Mouse (Mus musculus) ES-Bruce4 (cell line): ENCODE data around the gene Mapk3. TPM values are rescaled to one million over a fixed set of nuclear protein-coding genes. Genes with fewer than 3 reads are reported as not detected.

Source experiments
- H3K27ac ChIP-seq: 2 replicates; pipeline ENCODE4 v1.5.1; 2012; ENCODE audit warnings: low read length, inconsistent platforms; ENCODE audit not compliant: insufficient read depth
- H3K27me3 ChIP-seq: 2 replicates; pipeline ENCODE4 v1.6.1; 2012; ENCODE audit warnings: mild to moderate bottlenecking, low read length, inconsistent platforms; ENCODE audit not compliant: control insufficient read depth, poor library complexity, insufficient read depth, severe bottlenecking
- H3K36me3 ChIP-seq: 2 replicates; pipeline ENCODE4 v1.6.1; 2012; ENCODE audit warnings: inconsistent platforms, mild to moderate bottlenecking, low read length, moderate library complexity; ENCODE audit not compliant: control insufficient read depth, poor library complexity, insufficient read depth, severe bottlenecking
- H3K4me1 ChIP-seq: one replicate; pipeline ENCODE4 v1.8.1; 2011; ENCODE audit warnings: low read length; ENCODE audit not compliant: control insufficient read depth, insufficient read depth
- H3K4me3 ChIP-seq: 2 replicates; pipeline ENCODE4 v1.5.1; 2011; ENCODE audit warnings: low read depth, mild to moderate bottlenecking, low read length
- H3K9ac ChIP-seq: 2 replicates; pipeline ENCODE4 v1.6.1; 2012; ENCODE audit warnings: low read depth, mild to moderate bottlenecking, inconsistent platforms; ENCODE audit not compliant: poor library complexity, severe bottlenecking
- H3K9me3 ChIP-seq: replicated peaks from 2 replicates; pipeline ENCODE4 v1.6.1; 2012; ENCODE audit warnings: mild to moderate bottlenecking, low read length, inconsistent platforms; ENCODE audit not compliant: control insufficient read depth, poor library complexity, insufficient read depth, severe bottlenecking
- CTCF ChIP-seq: IDR thresholded peaks from one replicate; pipeline ENCODE4 v1.8.1; 2011; ENCODE audit warnings: low read depth, low read length
- EP300 ChIP-seq: IDR thresholded peaks from 2 replicates; pipeline ENCODE4 v1.6.1; 2011; ENCODE audit warnings: low read depth, low read length; ENCODE audit not compliant: insufficient read depth
- POLR2A ChIP-seq: IDR thresholded peaks from one replicate; pipeline ENCODE4 v1.8.1; 2011; ENCODE audit warnings: low read length; ENCODE audit not compliant: insufficient read depth
- polyA plus RNA-seq: library from polyadenylated mRNA; stranded (reverse); fragments of >200 nt; gene quantifications from 2 replicates; pipeline ENCODE4 v1.2.4, GENCODE M21; 2011; ENCODE audit warnings: low read depth; ENCODE audit not compliant: missing spikeins, insufficient read depth, insufficient read length

Mapk3 gene
- polyA plus RNA-seq, 1 experiment, result 102 TPM

GRCm38 (mm10) chr7:126808703-126809455, 49.5 kb downstream of the Mapk3 start:
- TF ChIP-seq POLR2A (peak; percentile 12), EP300 (peak; percentile 76; the same call in 1 of the 2 replicates), CTCF (no peak)
- H3K27ac ChIP-seq, result peak overlapping the region; percentile 63
- H3K36me3 ChIP-seq, result no peaks in the 10 kb centered on the region
- no peaks in the 10 kb centered on the region for H3K27me3 ChIP-seq
- no peaks in the 10 kb centered on the region for H3K9me3 ChIP-seq
- H3K4me3 ChIP-seq, result peak overlapping the region; percentile 87
- peak overlapping the region; percentile 71 for H3K9ac ChIP-seq
- peaks cover 3% of the 10 kb centered on the region for H3K4me1 ChIP-seq

GRCm38 (mm10) chr7:126809723-126810369, 50.4 kb downstream of the Mapk3 start:
- peak overlapping the region; percentile 71 for H3K9ac ChIP-seq

More at GRCm38 (mm10) chr7:126809723-126810369, 50.4 kb downstream of the Mapk3 start:
- no peak overlapping the region; the same call in 1 of the 2 replicates for H3K27ac ChIP-seq
- H3K36me3 ChIP-seq, result no peaks in the 10 kb centered on the region
- no peak overlapping the region for H3K4me3 ChIP-seq
- H3K9me3 ChIP-seq, result no peaks in the 10 kb centered on the region
- H3K4me1 ChIP-seq, result peaks cover 5% of the 10 kb centered on the region
- TF ChIP-seq EP300 (no peak), CTCF (no peak), POLR2A (no peak)
- no peaks in the 10 kb centered on the region for H3K27me3 ChIP-seq

Other genes starting within 250 kb of the Mapk3 start
- 348 and 363 TPM in 2 replicates for gene Eif3c, start 193.2 kb upstream of the Mapk3 start, polyA plus RNA-seq
- gene Apobr, start 174.7 kb upstream of the Mapk3 start, polyA plus RNA-seq, result 2.0 and 2.4 TPM in 2 replicates
- 44.9 and 52.5 TPM in 2 replicates for gene Cln3, start 173.8 kb upstream of the Mapk3 start, polyA plus RNA-seq
- not detected in 2 replicates for gene Il27, start 164.7 kb upstream of the Mapk3 start, polyA plus RNA-seq
- gene Nupr1, start 128.7 kb upstream of the Mapk3 start, polyA plus RNA-seq, result 13.6 and 14.1 TPM in 2 replicates
- gene Sgf29, start 110.3 kb upstream of the Mapk3 start, polyA plus RNA-seq, result 42.7 and 54.0 TPM in 2 replicates
- gene Sult1a1, start 83.2 kb upstream of the Mapk3 start, polyA plus RNA-seq, result not detected in 2 replicates
- 76.0 and 103 TPM in 2 replicates for gene Bola2, start 64.2 kb upstream of the Mapk3 start, polyA plus RNA-seq
- 16.6 and 17.4 TPM in 2 replicates for gene Slx1b, start 63.8 kb upstream of the Mapk3 start, polyA plus RNA-seq
- gene Coro1a, start 51.8 kb upstream of the Mapk3 start, polyA plus RNA-seq, result 4.9 and 5.9 TPM in 2 replicates
- gene Gdpd3, start 6.7 kb downstream of the Mapk3 start, polyA plus RNA-seq, result 1.8 and 3.6 TPM in 2 replicates
- gene Ypel3, start 17.4 kb downstream of the Mapk3 start, polyA plus RNA-seq, result 56.8 and 62.1 TPM in 2 replicates
- gene Tbx6, start 21.9 kb downstream of the Mapk3 start, polyA plus RNA-seq, result 1.7 TPM in 2 replicates
- 111 and 127 TPM in 2 replicates for gene Ppp4c, start 32.9 kb downstream of the Mapk3 start, polyA plus RNA-seq
- gene Fam57b, start 38.1 kb downstream of the Mapk3 start, polyA plus RNA-seq, result 2.7 and 4.2 TPM in 2 replicates
- not detected in 2 replicates for gene 4930451I11Rik, start 72.0 kb downstream of the Mapk3 start, polyA plus RNA-seq
- gene Doc2a, start 87.8 kb downstream of the Mapk3 start, polyA plus RNA-seq, result 3.2 and 3.3 TPM in 2 replicates
- 116 and 120 TPM in 2 replicates for gene Hirip3, start 102.4 kb downstream of the Mapk3 start, polyA plus RNA-seq
- 104 and 118 TPM in 2 replicates for gene Ino80e, start 102.8 kb downstream of the Mapk3 start, polyA plus RNA-seq
- gene Taok2, start 125.1 kb downstream of the Mapk3 start, polyA plus RNA-seq, result 37.9 and 41.0 TPM in 2 replicates
- gene Tmem219, start 163.3 kb downstream of the Mapk3 start, polyA plus RNA-seq, result 16.3 and 17.2 TPM in 2 replicates
- gene Kctd13, start 169.3 kb downstream of the Mapk3 start, polyA plus RNA-seq, result 25.5 and 26.8 TPM in 2 replicates
- 0.36 and 0.41 TPM in 2 replicates for gene Asphd1, start 190.0 kb downstream of the Mapk3 start, polyA plus RNA-seq
- gene Sez6l2, start 191.0 kb downstream of the Mapk3 start, polyA plus RNA-seq, result 1.4 and 1.9 TPM in 2 replicates
- gene Cdipt, start 216.3 kb downstream of the Mapk3 start, polyA plus RNA-seq, result 42.8 and 53.3 TPM in 2 replicates
- gene Cdiptos, start 216.5 kb downstream of the Mapk3 start, polyA plus RNA-seq, result 1.4 and 2.4 TPM in 2 replicates